Mouse (Mus musculus) brain, adult 2 months (tissue): ENCODE results near the gene Adcy4.

Source experiments
- DNase-seq: peaks from one replicate; pipeline ENCODE4 v3.0.0; 2011; ENCODE audit warnings: low read depth, low spot score

Gene Adcy4

DNA sequence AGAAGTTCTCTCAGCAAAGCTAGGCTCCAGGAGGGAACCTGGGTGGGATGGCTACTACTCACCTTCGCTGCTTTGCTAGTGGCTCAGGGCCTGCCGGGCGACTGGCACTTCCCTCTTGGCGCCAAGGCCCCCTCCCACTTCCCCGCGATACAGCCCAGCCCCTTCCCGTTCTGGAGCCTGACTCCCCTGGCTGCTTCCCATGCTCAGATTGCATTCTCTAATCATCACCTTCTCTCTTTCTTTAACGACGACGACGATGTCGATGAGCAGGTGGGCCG, at the start of gene Adcy4:
Gene Adcy4 (minus strand): TSS at position 138 of the 278 bp plus-strand sequence.
- no peak for DNase-seq

DNA sequence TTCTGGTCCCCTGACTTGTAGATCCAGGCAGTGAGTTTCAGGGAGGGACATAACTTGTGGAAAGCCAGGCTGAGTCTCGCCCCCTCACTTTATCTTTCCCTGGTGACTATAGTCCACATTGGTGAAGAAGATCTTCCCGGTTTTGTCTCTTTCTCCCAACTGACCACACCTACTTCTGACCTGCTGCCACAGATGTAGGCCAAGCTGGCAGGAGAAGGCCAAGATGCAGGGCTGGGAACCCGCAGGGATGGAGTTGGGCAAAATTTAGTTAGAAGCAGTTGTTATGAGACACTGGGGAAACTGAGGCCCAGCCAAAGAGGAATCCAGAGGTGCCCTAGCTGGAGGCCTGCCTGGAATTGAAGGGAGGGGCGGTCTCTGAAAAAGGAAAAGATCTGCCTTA, 49.2 kb upstream of the Adcy4 start:
- no peak for DNase-seq

DNA sequence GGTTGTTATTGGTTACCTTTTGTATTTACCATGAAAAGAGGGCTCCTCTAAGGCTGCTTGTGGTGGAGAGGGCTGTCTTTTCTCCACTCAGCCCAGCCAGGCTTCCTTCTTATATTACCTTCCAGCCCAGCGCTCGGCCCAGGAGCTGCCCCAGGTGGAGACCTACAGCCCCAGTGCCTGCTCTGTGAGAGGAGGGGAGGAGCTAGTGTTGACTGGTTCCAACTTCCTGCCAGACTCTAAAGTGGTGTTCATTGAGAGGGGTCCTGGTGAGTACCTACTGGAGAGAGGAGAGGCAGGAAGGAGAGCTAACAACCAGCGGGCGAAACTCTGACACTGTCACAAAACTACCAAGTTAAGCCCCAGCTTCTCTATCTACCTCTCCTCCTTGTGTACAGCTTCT, 46.4 kb upstream of the Adcy4 start:
- no peak for DNase-seq

DNA sequence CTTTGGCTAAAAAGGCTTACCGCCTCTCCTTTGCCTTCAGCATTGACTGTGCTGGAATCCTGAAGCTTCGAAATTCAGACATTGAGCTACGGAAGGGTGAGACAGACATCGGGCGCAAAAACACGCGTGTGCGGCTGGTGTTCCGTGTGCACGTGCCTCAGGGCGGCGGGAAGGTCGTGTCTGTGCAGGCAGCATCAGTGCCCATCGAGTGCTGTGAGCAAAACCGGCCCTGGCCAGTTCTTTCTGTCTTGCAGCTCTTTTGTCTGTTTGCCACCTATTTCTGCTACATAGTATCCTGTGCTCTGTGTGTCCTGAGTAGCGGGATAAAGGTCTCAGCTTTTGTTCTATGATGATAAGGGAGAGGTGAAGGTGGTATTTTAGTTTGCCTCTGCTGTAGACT, 46.0 kb upstream of the Adcy4 start:
- no peak for DNase-seq

DNA sequence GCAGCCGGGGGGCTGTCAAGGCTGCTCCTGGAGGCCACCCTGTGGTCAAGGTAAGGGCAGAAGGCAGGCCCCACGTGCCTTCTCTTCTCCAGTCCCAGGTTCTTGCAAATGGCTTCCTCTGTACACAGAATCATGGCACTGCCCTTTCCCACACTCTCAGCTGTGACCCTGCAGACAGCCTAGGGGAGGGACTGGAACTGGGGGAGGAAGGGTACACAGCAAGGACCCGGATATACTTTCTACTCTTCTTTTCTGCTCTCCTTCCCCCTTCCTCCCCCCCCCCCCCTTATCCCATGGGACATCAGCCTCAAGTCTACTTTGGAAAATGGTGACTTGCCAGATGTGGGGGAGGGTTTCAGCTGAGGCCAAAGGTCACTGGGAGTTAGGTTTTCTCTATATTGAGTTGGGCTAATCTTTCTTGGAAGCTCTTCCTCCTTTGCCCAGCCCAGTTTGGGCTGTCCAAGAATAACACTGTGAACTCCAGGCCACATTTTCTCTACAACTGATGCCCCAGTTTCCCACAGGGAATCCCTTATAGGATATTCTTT, 44.9 kb upstream of the Adcy4 start:
- no peak for DNase-seq

DNA sequence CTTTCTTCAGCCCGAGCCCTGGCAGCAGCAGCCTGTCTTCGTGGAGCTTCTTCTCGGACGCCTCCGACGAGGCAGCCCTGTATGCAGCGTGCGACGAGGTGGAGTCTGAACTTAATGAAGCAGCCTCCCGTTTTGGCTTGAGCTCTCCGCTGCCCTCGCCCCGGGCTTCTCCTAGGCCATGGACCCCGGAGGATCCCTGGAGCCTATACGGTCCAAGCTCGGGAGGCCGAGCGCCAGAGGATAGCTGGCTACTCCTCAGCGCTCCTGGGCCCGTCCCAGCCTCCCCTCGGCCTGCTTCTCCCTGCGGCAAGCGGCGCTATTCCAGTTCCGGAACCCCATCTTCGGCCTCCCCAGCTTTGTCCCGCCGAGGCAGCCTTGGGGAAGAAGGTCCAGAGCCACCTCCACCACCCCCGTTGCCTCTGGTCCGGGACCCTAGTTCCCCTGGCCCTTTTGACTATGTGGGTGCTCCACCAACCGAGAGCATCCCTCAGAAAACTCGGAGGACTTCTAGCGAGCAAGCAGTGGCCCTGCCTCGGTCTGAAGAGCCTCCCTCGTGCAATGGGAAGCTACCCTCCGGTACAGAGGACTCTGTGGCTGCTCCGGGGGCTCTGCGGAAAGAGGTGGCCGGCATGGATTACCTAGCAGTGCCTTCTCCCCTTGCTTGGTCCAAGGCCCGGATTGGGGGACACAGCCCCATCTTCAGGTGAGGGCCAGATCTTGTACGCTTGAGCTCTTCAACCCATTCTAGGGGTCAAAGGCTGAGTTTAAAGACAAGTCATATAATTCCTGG, 42.9 kb upstream of the Adcy4 start:
- DNase-seq, result no peak

DNA sequence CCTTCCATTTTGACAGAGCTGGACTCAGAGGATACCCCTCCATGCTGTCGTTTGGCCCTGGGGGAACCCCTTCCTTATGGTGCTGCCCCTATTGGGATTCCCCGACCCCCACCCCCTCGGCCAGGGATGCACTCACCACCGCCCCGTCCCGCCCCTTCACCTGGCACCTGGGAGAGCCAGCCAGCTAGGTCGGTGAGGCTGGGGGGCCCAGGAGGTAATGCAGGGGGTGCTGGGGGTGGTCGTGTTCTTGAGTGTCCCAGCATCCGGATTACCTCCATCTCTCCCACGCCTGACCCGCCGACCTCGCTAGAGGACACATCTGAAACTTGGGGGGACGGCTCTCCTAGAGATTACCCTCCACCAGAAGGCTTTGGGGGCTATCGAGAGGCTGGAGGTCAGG, 42.2 kb upstream of the Adcy4 start:
- no peak for DNase-seq

DNA sequence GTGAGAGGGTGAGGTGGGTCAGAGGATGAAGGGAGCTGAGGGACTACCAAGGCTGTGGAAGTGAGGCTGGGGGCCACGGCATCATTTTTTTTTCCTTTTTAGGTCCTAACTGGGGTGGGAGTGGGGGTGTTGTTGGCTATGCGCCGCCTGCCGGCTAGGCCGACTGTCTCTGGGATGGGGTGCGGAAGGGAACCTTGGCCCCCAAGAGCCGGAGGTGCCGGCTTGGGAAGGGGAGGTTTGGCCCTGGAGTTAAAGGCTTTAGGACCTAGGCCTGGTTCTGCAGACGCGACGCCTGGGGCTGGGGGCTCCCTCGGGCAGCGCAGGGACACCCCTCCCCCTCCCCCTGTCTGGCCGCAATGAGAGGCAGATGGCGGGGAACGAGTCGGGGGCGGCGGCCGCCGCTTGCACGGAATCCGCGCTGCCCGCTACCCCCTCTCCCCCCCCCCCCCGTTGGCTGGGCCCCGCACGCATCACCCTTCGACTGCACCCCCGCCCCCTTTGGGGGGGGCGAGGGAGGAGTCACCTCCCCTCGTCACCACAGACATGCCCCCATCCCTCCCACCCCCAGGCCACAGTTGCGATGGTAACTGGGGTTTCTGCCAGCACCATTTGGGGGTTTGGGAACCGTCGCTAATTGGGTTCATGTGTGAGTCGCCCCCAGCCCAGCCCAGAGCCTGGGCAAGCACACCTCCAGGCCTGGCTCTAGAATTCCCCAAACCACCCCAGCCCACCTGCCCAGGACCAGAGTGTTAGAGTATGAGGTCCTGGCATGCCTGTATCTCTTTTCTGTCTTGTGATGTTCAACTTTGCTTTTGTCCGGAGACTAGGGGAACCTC, 41.5 kb upstream of the Adcy4 start:
- no peak for DNase-seq

DNA sequence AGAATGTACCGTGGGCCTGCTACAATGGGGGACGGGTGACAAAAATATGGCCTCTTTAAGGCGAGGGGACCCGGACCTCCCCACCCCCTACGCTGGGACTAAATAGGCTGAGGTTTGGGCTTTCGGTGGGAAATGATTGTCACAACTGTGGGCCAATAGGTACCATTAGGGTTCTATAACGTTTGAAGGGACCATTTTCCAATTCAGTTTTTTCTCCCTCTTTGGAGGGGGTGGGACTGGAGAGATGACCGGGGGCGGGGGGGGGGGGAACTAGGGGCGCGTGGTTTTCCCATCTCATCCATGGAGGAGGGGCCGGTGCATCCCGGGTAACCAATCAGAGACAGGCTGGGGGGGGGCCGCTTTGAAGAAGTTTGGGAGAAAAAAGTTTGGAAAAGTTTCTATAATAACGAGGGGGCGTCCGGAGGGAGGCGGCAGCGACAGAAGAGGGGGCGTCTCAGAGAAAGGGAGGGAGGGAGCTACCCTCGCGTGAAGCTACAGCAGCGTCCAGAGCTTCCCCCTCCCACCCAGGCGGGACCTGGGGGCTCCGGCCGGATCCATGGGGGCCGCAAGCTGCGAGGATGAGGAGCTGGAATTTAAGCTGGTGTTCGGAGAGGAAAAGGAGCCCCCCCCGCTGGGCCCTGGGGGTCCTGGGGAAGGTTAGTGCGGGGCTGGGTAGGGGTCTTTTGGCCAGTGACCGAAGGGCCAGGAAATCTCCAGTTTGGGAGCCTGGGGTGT, 40.8 kb upstream of the Adcy4 start:
- DNase-seq, result no peak

DNA sequence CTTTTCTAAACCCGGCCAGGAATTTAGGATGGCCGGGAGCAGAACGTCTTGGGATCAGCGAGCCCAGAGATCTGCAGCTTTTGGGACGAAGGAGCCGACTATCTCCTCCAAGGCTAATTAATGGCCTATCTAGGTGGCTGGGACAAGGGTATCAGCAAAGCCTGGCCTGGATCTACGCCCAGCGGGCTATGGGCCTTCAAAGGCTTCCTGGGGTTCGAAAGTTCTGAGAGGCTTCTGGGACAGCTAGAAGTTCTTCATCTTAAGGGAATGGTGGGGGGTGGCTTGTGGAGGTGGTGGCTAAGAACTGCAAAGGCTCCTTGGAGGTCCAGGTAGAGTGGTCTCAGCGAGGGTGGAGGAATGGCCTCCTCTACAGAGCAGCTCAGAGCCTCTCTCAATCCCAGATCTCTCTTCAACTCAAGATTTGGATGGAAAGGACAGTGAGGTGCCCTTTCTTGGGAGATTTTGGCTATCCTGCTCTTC, 40.1 kb upstream of the Adcy4 start:
- DNase-seq, result no peak

DNA sequence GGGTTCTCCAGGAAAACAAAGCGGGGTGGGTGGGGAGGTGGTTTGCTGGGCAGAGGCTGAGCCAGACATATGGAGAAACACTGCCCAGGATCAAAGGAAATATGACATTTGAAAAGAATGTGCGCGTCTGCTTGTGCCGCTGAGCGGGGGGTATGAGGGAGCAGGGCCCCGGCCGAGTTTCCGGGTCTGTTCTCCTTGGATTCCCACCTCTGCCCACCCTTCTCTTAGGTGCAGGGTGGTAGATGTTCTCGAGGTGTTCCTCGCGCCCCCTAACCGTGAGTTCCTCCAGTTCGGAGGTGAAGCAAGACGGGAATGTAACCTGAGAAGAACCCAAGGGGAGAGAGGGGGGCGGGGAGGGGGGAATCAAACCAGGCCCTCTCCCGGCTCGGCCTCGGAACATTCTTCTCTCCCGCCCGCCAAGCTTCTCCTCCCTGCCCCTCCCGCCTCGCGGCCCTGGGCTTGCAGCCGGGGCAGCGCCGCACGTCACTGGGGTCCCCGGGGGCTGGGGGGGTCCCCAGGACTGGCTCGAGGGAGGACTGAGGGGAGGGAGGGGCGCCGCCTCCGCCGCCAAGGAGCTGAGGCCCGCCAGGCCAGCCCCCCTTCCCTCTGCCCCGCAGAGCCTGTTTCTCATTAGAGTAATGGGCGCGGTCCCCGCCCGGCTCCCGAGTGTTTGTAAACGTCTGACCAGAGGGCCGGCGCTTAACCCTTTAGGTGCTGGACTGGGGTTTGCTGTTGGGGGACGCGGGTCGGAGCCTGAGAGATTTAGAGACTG, 39.3 kb upstream of the Adcy4 start, which contains the start of gene Nfatc4:
Gene Nfatc4 (plus strand): TSS at position 154 of the 772 bp plus-strand sequence.
- DNase-seq, result no peak

DNA sequence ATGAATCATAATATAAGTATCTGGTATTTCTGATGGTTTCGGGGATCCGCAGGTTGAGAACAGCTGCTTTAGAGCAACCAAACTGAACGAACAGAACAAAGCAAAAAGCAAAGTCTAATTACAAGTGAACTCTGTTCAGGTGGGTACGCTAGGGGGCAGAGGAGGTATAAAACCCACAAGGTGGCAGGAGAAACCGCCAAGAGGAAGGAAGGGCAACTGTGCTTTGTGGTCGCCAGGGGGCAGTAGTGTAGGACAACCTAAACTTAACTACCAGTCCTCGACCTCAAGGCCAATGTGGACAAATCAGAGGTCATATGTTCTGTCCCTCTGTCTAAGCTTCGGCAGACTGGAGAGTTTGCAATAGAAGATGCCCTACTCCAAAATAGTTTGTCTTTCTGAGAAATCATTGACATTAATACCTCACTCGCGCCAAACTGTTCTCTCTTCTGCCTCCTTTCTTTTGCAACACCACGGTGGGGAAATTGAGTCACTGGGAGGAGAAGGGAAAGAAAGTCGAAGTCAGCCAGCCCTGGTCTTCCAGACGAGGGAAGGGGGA, 38.6 kb upstream of the Adcy4 start:
- DNase-seq, result peak; percentile 81

DNA sequence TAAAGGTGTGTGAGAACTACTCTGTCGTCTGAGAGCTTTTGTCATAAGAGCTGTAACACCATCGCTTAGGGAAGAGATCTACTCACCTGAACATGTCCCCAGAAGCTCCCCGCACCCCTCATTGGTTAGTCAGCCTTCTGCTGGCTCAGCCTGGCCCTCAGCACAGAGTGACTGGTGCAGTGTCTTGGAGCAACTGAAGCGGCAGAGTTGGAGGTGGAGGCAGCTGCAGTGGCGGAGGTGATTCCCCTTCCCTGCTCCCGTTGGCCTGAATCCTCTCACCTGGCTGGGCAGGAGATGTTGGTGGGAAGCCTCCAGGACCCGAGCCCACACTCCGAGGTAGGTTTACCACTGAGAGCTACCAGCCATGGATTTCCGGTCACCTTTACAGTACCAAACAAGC, 36.7 kb upstream of the Adcy4 start:
- DNase-seq, result no peak

DNA sequence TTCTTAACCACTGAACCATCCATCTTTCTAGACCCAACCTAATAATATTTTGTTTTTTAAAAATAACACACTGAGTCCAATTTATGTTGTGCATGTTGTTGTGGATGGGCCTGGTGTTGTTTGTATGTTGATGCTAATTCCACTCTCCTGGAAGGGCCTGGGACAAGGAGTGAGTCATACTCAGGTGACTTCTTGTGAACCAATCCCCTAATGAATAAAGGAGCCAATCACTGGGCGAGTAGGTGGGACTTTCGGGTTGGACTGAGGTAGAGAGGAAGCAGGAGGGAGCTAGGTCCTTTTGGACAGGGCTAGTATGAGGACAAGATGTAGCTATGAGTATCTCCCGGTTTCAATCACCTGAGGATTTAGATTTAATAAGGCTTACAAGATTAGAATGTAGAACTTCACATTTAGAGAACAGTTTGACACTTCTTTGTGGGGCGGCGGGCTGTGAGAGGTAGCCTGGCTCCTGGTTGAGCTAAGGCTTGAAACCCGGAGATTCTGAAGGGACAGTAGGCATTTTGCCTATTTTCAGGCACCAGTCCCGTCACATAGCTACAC, 36.0 kb upstream of the Adcy4 start:
- no peak for DNase-seq

DNA sequence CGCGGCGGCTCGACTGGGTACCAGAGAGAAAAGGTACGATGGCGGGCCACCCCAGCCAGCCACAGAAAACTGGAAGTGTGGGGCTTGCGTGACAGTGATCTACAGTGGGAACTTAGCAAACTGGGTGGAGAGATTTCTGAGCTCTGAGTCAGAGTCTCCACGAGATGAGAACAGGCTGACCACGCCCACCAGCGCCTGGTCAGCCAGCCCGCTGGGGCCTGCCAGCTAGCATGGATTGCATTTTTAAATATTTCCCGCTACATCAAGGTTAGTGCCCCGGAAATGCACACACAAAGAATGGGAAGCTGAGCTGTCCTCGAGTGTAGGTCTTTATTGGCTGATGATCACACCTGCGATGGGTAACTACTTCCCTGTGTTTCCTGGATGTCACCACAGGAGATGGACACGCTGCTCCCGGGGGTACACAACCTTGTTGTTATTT, 31.4 kb upstream of the Adcy4 start:
- DNase-seq, result peak; percentile 23

DNA sequence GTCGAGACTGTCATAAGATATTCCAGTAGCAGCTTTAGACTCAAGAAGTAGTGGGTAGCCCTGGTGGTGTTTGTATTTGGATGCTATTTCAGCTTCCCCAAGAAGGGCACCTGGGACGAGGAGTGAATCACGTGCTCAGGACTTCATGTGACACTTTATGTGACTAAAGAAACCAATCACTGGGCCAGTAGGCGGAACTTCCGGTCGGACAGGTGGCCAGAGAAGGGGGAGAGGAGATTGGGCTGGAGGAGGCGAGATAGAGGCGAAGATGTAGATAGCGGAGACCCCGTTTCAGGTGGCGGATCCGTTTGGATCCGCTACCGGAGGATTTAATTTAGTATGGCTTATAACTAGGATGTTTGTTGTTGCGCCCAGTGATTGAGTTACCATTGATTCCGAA, 31.0 kb upstream of the Adcy4 start:
- peak; percentile 79 for DNase-seq

DNA sequence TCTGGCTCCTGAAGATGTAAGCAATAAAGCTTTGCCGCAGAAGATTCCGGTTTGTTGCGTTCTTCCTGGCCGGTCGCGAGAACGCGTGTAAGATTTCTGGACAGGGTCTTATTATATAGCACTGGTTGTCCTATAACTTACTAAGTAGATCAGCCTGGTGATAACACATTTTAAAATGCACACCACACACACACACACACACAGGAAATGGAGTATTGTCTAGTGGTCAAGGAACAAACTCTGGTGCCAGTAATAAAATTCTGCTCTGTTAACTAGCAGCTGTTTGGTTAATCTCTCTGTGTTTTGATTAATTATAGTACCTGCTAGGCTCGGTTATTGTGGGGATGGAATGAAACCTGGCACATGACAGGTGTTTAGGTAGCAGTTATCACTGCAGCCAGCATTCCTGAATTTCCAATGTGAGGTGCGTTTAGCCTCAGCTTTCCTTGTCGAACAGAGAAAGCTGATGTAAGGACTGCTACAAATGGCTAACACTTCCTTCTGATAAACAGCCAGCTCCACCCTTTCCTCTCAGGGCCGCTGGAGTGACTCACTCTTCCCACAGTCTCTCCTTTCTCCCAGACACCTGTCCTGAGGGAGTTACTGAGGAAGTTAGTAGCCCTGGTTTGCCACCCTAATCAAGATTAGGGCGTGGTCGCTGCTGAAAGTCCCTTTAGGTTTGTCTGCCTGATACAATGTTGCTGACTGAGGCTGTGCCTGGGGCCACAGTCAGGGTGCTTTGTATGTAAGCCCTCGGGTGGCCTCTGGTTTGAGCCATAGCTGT, 11.7 kb upstream of the Adcy4 start:
- no peak for DNase-seq

DNA sequence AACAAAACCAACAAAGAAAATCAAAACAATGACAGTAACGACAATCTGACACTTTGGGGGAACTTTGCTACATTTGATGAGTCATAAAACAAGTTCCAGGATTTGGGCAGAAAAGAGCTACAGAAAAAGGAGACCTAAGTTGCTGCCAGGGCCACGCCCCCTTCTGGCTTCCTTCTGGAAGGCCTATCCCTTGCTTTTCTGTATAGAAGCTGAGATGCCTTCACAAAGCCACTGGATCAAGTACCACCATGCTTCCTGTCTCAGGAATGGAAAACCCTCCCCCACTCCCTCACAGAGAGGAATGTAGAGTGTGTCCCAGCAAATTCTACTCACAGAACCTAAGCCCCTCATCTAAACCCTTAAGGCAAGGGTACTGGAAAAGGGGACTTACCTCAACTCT, 10.1 kb upstream of the Adcy4 start:
- no peak for DNase-seq

DNA sequence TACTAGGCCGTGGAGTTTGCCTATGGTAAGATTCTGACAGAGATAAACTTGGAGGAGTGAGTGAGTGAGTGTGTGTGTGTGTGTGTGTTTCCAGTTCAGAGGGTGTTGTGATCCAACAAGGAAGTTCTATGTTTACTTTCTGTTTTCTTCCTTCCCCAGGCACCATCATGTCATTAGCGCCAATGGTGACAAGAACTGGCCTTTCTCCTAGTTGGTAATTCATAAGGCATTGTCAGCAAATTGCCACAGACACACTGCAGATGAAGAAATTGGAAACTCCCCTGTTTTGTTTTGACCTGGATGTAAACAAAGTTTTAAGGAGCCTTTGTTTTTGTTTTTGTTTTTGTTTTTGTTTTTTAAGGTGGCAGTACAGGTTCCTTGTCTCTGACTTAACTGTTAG, 9.6 kb upstream of the Adcy4 start:
- DNase-seq, result no peak
